Mouse (Mus musculus) intestine, embryonic 14.5 days (tissue): ENCODE measurements around the gene Pdlim5. TPM values are rescaled to one million over a fixed set of nuclear protein-coding genes. Genes with fewer than 3 reads are reported as not detected.

Experiments
- ATAC-seq: fragments of 200-750 bp; cut with Nextera tagmentation; replicated peaks from 2 replicates; pipeline ENCODE4 v1.8.0; 2017; ENCODE audit warnings: low read depth, moderate number of reproducible peaks, moderate TSS enrichment, moderate library complexity; ENCODE audit not compliant: low FRiP score, low TSS enrichment
- DNase-seq: peaks from one replicate; pipeline ENCODE4 v3.0.0-alpha.2; 2018; ENCODE audit warnings: low spot score
- H3K27ac ChIP-seq: fragments of 300-500 bp; sonication (generic); 2 replicates; pipeline ENCODE4 v1.5.1; 2014; ENCODE audit warnings: low read depth, mild to moderate bottlenecking, control low read depth
- H3K27me3 ChIP-seq: fragments of 300-500 bp; sonication (generic); replicated peaks from 2 replicates; pipeline ENCODE4 v1.6.1; 2014; ENCODE audit warnings: low read length, control low read depth; ENCODE audit not compliant: control insufficient read depth, insufficient read depth
- H3K36me3 ChIP-seq: fragments of 300-500 bp; sonication (generic); 2 replicates; pipeline ENCODE4 v1.6.1; 2014; ENCODE audit warnings: low read length, control low read depth; ENCODE audit not compliant: control insufficient read depth, insufficient read depth
- H3K4me1 ChIP-seq: fragments of 300-500 bp; sonication (generic); replicated peaks from 2 replicates; pipeline ENCODE4 v1.6.1; 2014; ENCODE audit warnings: low read length, control low read depth, mixed read lengths; ENCODE audit not compliant: control insufficient read depth, insufficient read depth
- H3K4me2 ChIP-seq: fragments of 300-500 bp; sonication (generic); 2 replicates; pipeline ENCODE4 v1.6.1; 2014; ENCODE audit warnings: low read length
- H3K4me3 ChIP-seq: fragments of 300-500 bp; sonication (generic); 2 replicates; pipeline ENCODE4 v1.5.1; 2014; ENCODE audit warnings: low read depth, low read length, control low read depth, mixed read lengths
- H3K9ac ChIP-seq: fragments of 300-500 bp; sonication (generic); 2 replicates; pipeline ENCODE4 v1.6.1; 2014; ENCODE audit warnings: mild to moderate bottlenecking, low read length
- H3K9me3 ChIP-seq: fragments of 300-500 bp; sonication (generic); 2 replicates; pipeline ENCODE4 v1.6.1; 2016; ENCODE audit warnings: low read length, control low read depth; ENCODE audit not compliant: control insufficient read depth
- WGBS: fragments of 180-500 bp; shearing (Covaris S2); extraction: QIAGEN DNeasy Blood & Tissue Kit; methylation state at CpG from one replicate; pipeline ENCODE4 v1.1.7; 2014; 5-methylcytosine and 5-hydroxymethylcytosine counted together
- polyA plus RNA-seq: library from polyadenylated mRNA; unstranded; fragments of >200 nt; fragmentation: Nextera tagmentation; extraction: Ambion mirVana; gene quantifications from 2 replicates; pipeline ENCODE4 v1.2.1, GENCODE M21; 2014

Gene Pdlim5
- polyA plus RNA-seq, 1 experiment from 2014 or later = 33.2 TPM

DNA sequence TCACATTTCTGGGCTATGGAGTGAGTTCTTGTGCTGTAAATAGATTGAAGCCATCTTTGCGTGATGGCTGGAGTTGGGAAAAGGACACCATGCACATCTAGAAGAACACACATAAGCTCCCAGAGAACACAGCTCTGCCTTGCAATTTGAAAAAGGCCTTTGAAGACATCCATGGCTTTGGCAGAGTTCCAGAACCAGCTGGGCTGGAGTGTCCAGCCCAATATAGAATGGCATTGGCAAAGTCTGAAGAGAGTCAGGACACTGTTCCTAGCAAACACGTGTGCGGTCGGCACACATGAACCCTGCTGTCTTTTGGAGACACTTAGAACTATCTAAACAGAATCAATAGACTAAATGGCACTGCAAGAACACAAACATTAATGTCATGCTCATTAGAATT lies 26.7 kb upstream of the Pdlim5 start:
- H3K4me1 ChIP-seq = 0 out of 2 replicates have a peak, but pooled peaks cover 2% of the 10 kb centered on the region
- H3K27ac ChIP-seq = no peak overlapping the region
- 79% methylated on average over 4 of the region's 4 CpGs for WGBS
- no peak overlapping the region for H3K4me2 ChIP-seq
- H3K36me3 ChIP-seq = no peaks in the 10 kb centered on the region
- H3K4me3 ChIP-seq = no peak overlapping the region
- DNase-seq = no peak
- ATAC-seq = no peak
- no peak overlapping the region for H3K9ac ChIP-seq
- no peaks in the 10 kb centered on the region for H3K27me3 ChIP-seq
- H3K9me3 ChIP-seq = no peaks in the 10 kb centered on the region

DNA sequence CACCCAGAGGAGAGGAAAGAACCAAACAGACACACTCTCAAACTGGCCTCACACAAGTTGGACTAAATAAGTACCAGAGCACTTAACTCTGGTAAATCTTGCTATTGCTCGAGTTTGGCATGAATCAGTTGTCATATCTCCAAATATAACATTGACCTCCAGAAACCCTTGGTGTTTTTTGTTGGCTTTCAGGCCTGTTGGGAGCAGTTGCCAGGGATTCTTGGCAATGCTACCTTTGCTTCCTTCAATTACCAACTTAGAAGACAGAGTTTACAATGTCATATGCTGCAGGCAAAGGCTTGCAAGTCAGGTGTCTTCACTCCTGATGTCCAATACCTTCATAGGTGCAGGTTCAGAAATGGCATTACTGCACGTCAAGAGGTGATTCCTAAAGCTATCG lies 26.0 kb upstream of the Pdlim5 start:
- WGBS = 88% methylated on average over 3 of the region's 3 CpGs
- H3K9me3 ChIP-seq = no peaks in the 10 kb centered on the region

DNA sequence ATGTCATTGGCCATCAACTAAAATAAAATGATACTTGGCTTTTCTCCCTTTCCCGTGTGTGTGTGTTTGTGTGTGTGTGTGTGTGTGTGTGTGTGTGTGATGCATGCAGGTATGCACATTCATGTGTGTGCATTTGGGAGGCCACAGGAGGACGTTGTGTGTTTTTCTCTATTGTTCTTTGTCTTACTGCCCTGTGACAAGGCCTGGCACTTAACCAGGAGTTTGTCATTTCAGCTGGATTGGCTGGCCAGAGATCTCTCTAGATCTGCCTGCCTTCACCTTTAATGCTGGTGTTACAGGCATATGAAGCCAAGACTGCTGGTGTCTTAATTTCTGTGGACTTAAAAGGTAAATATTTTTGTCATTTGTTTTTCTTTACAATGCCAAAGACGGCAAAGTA lies 22.5 kb upstream of the Pdlim5 start:
- H3K9me3 ChIP-seq = no peaks in the 10 kb centered on the region
- H3K9ac ChIP-seq = no peak overlapping the region
- H3K4me3 ChIP-seq = no peak overlapping the region
- WGBS = 64% methylated on average over 3 of the region's 3 CpGs
- H3K4me1 ChIP-seq = no peaks in the 10 kb centered on the region
- H3K36me3 ChIP-seq = no peaks in the 10 kb centered on the region
- no peak overlapping the region for H3K27ac ChIP-seq
- no peak for ATAC-seq
- no peak overlapping the region for H3K4me2 ChIP-seq
- no peak for DNase-seq
- no peaks in the 10 kb centered on the region for H3K27me3 ChIP-seq

More for the DNA sequence above, 26.0 kb upstream of the Pdlim5 start:
- ATAC-seq = no peak
- no peak for DNase-seq
- Histone ChIP-seq H3K27ac (no peak overlapping the region), H3K4me1 (0 out of 2 replicates have a peak, but pooled peaks cover 2% of the 10 kb centered on the region), H3K4me3 (no peak overlapping the region), H3K9ac (no peak overlapping the region), H3K36me3 (no peaks in the 10 kb centered on the region), H3K4me2 (no peak overlapping the region), H3K27me3 (no peaks in the 10 kb centered on the region)

DNA sequence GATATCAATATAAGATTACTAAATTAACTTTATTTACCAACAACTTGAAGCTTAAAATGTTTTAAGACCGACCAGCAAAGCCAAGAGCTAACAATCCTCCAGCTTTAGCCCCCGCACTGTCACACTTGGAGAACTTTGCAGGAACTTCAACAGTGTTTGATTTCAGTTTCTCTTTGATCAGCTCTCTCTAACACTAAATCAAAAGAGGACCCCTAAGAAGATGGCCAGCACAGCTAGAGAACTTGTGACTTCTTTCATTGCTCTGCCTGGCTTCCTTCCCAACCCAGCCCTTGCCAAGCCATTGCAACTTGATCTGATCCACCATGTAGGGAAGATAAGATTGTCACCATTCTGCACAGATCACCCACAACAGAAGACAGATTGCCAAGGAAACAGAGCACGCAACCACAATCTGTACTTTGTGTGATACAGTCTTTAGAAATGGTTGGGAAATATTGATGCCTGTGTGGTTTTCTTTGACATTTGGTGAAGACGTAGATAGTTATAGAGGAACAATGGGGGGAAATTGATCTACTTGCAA lies 17.9 kb upstream of the Pdlim5 start:
- WGBS = 83% methylated on average over 4 of the region's 4 CpGs
- Histone ChIP-seq H3K4me3 (no peak overlapping the region), H3K36me3 (no peaks in the 10 kb centered on the region), H3K4me2 (no peak overlapping the region), H3K27ac (no peak overlapping the region), H3K4me1 (no peaks in the 10 kb centered on the region), H3K9me3 (no peaks in the 10 kb centered on the region), H3K27me3 (no peaks in the 10 kb centered on the region), H3K9ac (no peak overlapping the region)
- no peak for ATAC-seq
- no peak for DNase-seq

DNA sequence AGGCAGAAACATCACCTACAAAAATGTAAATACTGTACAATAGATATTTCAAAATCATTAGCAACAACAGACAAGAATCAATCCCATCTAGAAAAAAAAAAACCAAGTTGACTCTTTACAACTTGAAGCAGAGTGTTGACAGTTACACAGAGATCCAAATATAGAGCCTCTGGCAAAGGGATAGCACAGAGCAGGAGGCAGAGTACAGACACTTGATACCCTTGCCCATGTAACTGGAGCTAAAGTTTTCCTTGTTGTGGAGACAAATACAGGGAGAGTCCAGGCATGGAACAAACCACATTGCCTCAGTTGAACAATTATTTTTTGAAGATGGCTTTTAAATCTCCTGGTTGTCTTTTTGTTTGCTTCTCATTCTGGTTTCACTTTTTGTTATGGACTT lies 15.4 kb upstream of the Pdlim5 start:
- no peak for DNase-seq

DNA sequence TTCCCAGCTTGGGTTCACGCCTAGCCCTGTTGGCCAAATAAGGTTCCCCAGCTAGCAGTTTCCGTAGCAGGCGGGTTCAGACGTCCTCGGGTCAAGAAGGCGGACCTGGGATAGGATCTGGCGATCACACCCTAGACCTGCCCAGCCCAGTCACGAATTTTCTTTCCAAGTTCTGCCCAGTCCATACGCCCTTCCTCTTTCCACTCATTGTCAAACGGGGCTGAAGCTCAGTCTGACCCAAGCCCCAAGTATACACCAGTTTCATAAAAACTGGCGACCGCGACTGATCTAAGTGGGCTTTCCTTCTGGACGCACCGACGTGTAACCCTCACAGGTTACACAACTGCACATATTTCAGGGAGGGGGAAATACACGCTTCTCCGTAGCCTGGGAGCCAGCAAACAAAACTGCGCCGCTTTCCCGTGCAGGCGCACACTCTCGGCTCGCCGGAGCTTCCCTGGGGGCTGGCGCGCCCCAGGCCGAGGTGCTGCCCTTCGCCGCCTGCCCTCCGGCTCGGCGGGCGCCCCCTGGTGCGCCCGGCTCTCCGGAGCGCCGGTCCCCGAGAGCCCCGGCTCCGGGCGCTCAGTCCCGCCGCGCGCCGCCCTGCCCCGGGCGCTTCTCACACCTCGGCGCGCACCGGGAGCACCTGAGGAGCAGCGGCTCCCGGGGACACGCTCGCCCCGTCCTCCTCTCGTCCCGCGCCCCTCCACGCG lies 544 bp downstream of the Pdlim5 start:
- no peaks in the 10 kb centered on the region for H3K27me3 ChIP-seq
- peaks cover 6% of the 10 kb centered on the region for H3K4me1 ChIP-seq
- peak overlapping the region; percentile 65 for H3K4me3 ChIP-seq
- H3K9me3 ChIP-seq = no peaks in the 10 kb centered on the region
- peak overlapping the region; percentile 83 for H3K4me2 ChIP-seq
- H3K9ac ChIP-seq = peak overlapping the region; percentile 67
- WGBS = under 1% methylated on average over 44 of the region's 64 CpGs
- no peaks in the 10 kb centered on the region for H3K36me3 ChIP-seq
- ATAC-seq = peak; percentile 84
- peak overlapping the region; percentile 83 for H3K27ac ChIP-seq
- peak; percentile 77 for DNase-seq

More for the DNA sequence above, 15.4 kb upstream of the Pdlim5 start:
- Histone ChIP-seq H3K4me2 (no peak overlapping the region), H3K36me3 (no peaks in the 10 kb centered on the region), H3K4me3 (no peak overlapping the region), H3K27ac (no peak overlapping the region), H3K27me3 (no peaks in the 10 kb centered on the region), H3K9ac (no peak overlapping the region), H3K4me1 (no peaks in the 10 kb centered on the region), H3K9me3 (no peaks in the 10 kb centered on the region)
- ATAC-seq = no peak

DNA sequence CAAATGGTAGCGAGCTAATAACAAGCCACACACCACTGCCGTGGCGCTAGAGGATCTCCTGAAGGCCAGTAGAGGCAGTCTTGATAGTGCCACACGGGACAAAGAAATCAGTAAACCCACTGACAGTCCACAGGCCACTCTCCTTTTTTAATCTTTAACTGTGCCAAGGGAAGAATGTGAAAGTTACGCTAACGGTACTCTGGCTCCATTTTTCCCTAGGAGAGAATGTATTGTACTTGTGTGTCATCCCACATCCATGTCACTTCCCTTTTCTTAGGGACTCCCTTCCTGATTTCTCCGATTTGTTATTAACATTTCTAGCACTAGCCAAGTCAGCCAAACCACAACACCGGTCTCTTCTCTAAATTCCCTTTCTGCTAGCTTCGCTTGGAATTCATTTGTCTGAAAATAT lies 1.5 kb downstream of the Pdlim5 start:
- H3K4me3 ChIP-seq = peak overlapping the region; percentile 65
- peaks cover 6% of the 10 kb centered on the region for H3K4me1 ChIP-seq
- peak overlapping the region; percentile 67; the same call in 1 of the 2 replicates for H3K9ac ChIP-seq
- DNase-seq (no peak), ATAC-seq (no peak)
- peak overlapping the region; percentile 83 for H3K4me2 ChIP-seq
- 23% methylated on average over 9 of the region's 9 CpGs for WGBS
- H3K36me3 ChIP-seq = no peaks in the 10 kb centered on the region
- no peaks in the 10 kb centered on the region for H3K27me3 ChIP-seq
- 0 out of 2 replicates have a peak overlapping the region, but pooled peaks have one; percentile 83 for H3K27ac ChIP-seq
- H3K9me3 ChIP-seq = no peaks in the 10 kb centered on the region

DNA sequence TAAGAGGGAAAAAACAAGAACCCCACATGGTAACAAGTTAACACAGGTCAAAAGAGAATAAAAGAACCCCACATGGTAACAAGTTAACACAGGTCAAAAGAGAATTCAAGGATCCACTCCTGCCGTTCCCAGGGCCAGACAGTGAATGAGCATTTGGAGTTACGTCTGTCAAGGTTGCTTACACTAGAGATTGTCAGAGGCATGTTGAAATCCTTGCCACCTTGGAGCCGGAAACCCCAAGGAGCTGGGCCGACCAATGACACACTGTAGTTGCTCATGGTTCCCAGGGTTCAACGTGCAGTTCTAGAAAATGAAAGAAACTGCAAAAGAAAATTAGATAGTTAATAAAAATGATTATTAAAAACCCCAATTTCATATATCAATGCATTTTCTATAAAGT lies 4.0 kb downstream of the Pdlim5 start:
- no peaks in the 10 kb centered on the region for H3K9me3 ChIP-seq
- no peak for ATAC-seq
- H3K4me1 ChIP-seq = peaks cover 6% of the 10 kb centered on the region
- no peak overlapping the region for H3K4me3 ChIP-seq
- no peak overlapping the region for H3K4me2 ChIP-seq
- H3K9ac ChIP-seq = no peak overlapping the region
- H3K27ac ChIP-seq = no peak overlapping the region
- WGBS = 78% methylated on average over 5 of the region's 5 CpGs
- no peaks in the 10 kb centered on the region for H3K36me3 ChIP-seq
- DNase-seq = no peak
- H3K27me3 ChIP-seq = no peaks in the 10 kb centered on the region

DNA sequence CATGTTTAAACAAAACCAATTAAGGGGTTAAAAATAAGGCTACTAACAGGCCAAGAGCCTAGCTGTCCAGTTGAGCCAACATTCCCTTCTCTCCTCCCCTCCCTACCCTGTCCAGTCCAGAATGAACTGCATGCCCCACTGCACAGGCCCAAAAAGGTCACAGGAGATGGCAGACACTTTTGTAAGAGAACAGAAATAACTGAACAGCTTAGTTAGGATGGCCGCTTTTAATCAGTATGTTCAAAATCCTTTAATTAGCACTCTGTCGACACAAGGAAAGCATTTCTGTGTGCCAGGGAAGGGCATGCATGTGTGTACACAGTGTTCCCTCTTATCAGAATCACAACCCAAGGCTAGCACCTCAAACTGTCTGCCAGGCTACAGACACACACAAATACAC lies 5.2 kb downstream of the Pdlim5 start:
- H3K36me3 ChIP-seq = no peaks in the 10 kb centered on the region
- H3K27me3 ChIP-seq = no peaks in the 10 kb centered on the region
- ATAC-seq (no peak), DNase-seq (no peak)
- no peak overlapping the region for H3K4me2 ChIP-seq
- H3K27ac ChIP-seq = no peak overlapping the region
- H3K4me3 ChIP-seq = no peak overlapping the region
- H3K9me3 ChIP-seq = no peaks in the 10 kb centered on the region
- no peak overlapping the region for H3K9ac ChIP-seq
- 73% methylated on average over 2 of the region's 2 CpGs for WGBS
- H3K4me1 ChIP-seq = peaks cover 6% of the 10 kb centered on the region
